Mouse (Mus musculus): ENCODE data around the gene Kctd12. TPM values are rescaled to one million over a fixed set of nuclear protein-coding genes. Genes with fewer than 3 reads are reported as not detected.

Kctd12 gene
- polyA plus RNA-seq, 1 experiment from 2014 or later = 6.7 TPM

DNA sequence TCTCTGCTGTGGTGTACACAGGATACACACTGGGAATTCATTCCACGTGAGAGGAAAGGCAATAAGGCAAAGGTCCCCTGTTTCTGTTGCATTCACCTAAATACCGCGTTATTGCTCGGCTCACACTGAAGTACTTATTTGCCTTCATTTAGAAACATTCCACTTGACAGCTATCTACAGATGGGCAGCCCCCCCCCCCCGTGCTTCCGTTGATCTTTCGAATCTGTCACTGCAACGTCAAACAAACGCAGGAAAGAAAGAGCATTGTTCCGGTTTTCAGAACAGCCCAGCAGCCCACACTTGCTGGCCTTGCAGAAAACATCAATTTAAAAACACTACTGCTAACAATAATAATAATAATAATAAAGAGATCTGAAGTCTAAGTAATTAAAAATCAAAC lies 2.6 kb downstream of the Kctd12 start:
- peak overlapping the region; percentile 30 for H3K4me2 ChIP-seq (ENCODE audit: low read depth, low read length)
- H3K27ac ChIP-seq (ENCODE audit: low read length) = no peak overlapping the region
- H3K4me3 ChIP-seq (ENCODE audit: low read length) = peak overlapping the region; percentile 16
- H3K27me3 ChIP-seq (ENCODE audit: control insufficient read depth, insufficient read depth, low read depth, low read length) = 0 out of 2 replicates have a peak, but pooled peaks cover 2% of the 10 kb centered on the region
- H3K9ac ChIP-seq (ENCODE audit: low read length) = no peak overlapping the region
- H3K4me1 ChIP-seq (replicated peaks; ENCODE audit: control insufficient read depth, insufficient read depth, low read length) = peaks cover 10% of the 10 kb centered on the region; the same call in 1 of the 2 replicates
- H3K9me3 ChIP-seq (ENCODE audit: control insufficient read depth, low read length) = no peaks in the 10 kb centered on the region
- no peak for ATAC-seq (ENCODE audit: low read depth)
- H3K36me3 ChIP-seq (ENCODE audit: control insufficient read depth, insufficient read depth, low read length) = no peaks in the 10 kb centered on the region
- 9% methylated on average over 10 of the region's 10 CpGs for WGBS

DNA sequence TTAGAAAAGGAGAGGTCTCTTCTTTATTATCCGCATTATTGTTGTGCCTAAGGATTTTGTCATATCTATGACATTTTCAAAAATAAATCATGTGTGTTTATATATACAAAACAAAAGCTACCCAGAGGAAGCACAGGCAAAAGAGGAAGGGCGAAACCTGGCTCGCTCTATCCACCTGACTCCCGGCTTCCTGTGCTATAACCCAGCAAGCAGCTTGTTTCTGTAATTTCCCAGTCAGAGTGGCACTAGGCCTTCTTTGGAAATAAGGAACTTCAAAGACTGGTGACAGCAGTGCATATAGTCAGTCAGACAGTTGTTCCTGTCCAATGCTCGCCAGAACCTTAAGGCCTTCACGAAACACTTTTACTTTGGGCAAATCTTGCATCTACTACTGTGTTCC lies 6.6 kb downstream of the Kctd12 start:
- Histone ChIP-seq H3K36me3 (ENCODE audit: control insufficient read depth, insufficient read depth, low read length) (no peaks in the 10 kb centered on the region), H3K27me3 (ENCODE audit: control insufficient read depth, insufficient read depth, low read depth, low read length) (no peaks in the 10 kb centered on the region), H3K9me3 (ENCODE audit: control insufficient read depth, low read length) (no peaks in the 10 kb centered on the region), H3K4me2 (ENCODE audit: low read depth, low read length) (no peak overlapping the region), H3K9ac (ENCODE audit: low read length) (no peak overlapping the region), H3K4me1 (replicated peaks; ENCODE audit: control insufficient read depth, insufficient read depth, low read length) (no peaks in the 10 kb centered on the region; the same call in 1 of the 2 replicates), H3K27ac (ENCODE audit: low read length) (no peak overlapping the region), H3K4me3 (ENCODE audit: low read length) (no peak overlapping the region)
- ATAC-seq (ENCODE audit: low read depth) = peak; percentile 60; the same call in 1 of the 2 replicates
- WGBS = 79% methylated on average over 6 of the region's 6 CpGs

DNA sequence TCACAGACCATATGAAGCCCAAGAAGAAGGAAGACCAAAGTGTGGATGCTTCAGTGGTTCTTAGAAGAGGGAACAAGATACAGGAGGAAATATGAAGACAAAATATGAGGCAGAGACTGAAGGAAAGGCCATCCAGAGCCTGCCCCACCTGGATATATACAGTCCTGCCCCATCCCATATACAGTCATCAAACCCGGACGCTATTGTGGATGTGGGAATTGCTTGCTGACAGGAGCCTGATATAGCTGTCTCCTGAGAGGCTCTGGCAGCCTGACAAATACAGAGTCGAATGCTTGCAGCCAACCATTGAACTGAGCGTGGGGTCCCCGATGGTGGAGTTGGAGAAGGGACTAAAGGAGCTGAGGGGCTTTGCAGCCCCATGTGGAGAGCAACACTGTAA lies 13.6 kb downstream of the Kctd12 start:
- no peak for ATAC-seq (ENCODE audit: low read depth)
- H3K4me1 ChIP-seq (replicated peaks; ENCODE audit: control insufficient read depth, insufficient read depth, low read length) = no peaks in the 10 kb centered on the region
- no peaks in the 10 kb centered on the region for H3K36me3 ChIP-seq (ENCODE audit: control insufficient read depth, insufficient read depth, low read length)
- H3K27me3 ChIP-seq (ENCODE audit: control insufficient read depth, insufficient read depth, low read depth, low read length) = no peaks in the 10 kb centered on the region
- H3K27ac ChIP-seq (ENCODE audit: low read length) = no peak overlapping the region
- 66% methylated on average over 5 of the region's 5 CpGs for WGBS
- H3K4me2 ChIP-seq (ENCODE audit: low read depth, low read length) = no peak overlapping the region
- H3K4me3 ChIP-seq (ENCODE audit: low read length) = no peak overlapping the region
- no peaks in the 10 kb centered on the region for H3K9me3 ChIP-seq (ENCODE audit: control insufficient read depth, low read length)
- no peak overlapping the region for H3K9ac ChIP-seq (ENCODE audit: low read length)

DNA sequence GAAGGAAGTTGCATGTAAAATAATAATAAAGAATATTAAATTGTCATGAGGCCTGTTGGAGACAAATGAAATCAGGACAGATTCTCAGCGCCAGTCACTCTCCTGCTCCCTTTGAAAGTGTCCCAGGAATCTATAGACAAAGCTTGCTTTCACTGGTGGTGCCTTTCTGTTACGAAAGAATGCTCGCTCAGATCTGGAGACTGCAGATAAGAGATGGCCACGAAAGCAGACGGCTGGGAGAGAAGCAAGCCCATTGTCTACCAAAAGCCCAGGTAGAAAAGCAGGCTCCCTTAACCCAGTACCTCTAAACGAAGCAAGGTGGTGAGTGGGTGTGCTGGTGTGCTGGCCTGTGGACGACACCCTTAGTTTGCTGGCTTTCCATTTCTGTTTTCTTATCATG lies 16.2 kb downstream of the Kctd12 start:
- Histone ChIP-seq H3K9me3 (ENCODE audit: control insufficient read depth, low read length) (no peaks in the 10 kb centered on the region), H3K4me2 (ENCODE audit: low read depth, low read length) (no peak overlapping the region), H3K4me1 (replicated peaks; ENCODE audit: control insufficient read depth, insufficient read depth, low read length) (no peaks in the 10 kb centered on the region), H3K27me3 (ENCODE audit: control insufficient read depth, insufficient read depth, low read depth, low read length) (no peaks in the 10 kb centered on the region), H3K4me3 (ENCODE audit: low read length) (no peak overlapping the region), H3K27ac (ENCODE audit: low read length) (no peak overlapping the region), H3K9ac (ENCODE audit: low read length) (no peak overlapping the region), H3K36me3 (ENCODE audit: control insufficient read depth, insufficient read depth, low read length) (no peaks in the 10 kb centered on the region)
- 39% methylated on average over 7 of the region's 7 CpGs for WGBS
- no peak for ATAC-seq (ENCODE audit: low read depth)

DNA sequence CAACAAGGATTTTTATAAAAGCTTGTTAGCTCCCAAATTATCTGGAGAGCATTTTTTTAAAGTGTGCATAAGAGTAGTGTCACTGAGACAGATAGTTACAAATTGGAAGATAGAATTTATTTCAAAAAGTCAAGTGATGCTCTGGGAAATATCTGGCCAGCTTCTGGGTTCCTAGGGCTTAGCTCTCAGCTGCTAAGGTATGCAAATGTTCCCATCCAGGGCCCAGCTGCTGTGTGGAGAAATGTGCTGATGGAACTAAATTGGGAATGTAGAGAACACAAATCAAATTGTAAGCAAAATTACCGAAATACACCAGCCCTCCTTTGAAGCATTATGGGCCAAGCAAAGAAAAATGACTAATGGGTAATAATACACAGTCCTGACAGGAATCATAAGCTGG lies 16.6 kb downstream of the Kctd12 start:
- no peak for ATAC-seq (ENCODE audit: low read depth)
- no peak overlapping the region for H3K9ac ChIP-seq (ENCODE audit: low read length)
- H3K27ac ChIP-seq (ENCODE audit: low read length) = no peak overlapping the region
- H3K4me3 ChIP-seq (ENCODE audit: low read length) = no peak overlapping the region
- no peaks in the 10 kb centered on the region for H3K4me1 ChIP-seq (replicated peaks; ENCODE audit: control insufficient read depth, insufficient read depth, low read length)
- H3K4me2 ChIP-seq (ENCODE audit: low read depth, low read length) = no peak overlapping the region
- no peaks in the 10 kb centered on the region for H3K27me3 ChIP-seq (ENCODE audit: control insufficient read depth, insufficient read depth, low read depth, low read length)
- H3K9me3 ChIP-seq (ENCODE audit: control insufficient read depth, low read length) = no peaks in the 10 kb centered on the region
- WGBS = 54% methylated on average over 1 of the region's 1 CpGs
- no peaks in the 10 kb centered on the region for H3K36me3 ChIP-seq (ENCODE audit: control insufficient read depth, insufficient read depth, low read length)

DNA sequence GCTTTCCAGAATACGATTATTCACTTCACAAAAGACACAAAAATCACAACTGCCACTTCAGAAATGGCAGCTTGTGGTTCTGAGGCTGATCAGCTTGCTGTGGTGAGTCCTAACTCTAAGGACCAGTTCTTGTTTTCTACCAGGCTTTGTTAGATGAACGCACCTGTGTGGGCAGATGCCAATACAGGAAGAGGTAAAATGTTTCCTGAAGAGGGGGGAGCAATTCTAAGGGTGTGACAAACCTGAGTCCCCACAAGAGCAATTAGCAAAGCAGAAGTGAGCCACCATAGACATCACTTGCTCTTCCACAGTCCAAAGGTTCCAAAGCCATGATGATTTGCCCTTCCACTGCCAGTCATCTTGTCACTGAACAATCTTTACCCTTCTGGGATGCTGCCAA lies 20.4 kb downstream of the Kctd12 start:
- 73% methylated on average over 2 of the region's 2 CpGs for WGBS
- H3K4me2 ChIP-seq (ENCODE audit: low read depth, low read length) = no peak overlapping the region
- no peaks in the 10 kb centered on the region for H3K27me3 ChIP-seq (ENCODE audit: control insufficient read depth, insufficient read depth, low read depth, low read length)
- ATAC-seq (ENCODE audit: low read depth) = no peak
- H3K9me3 ChIP-seq (ENCODE audit: control insufficient read depth, low read length) = no peaks in the 10 kb centered on the region
- H3K4me1 ChIP-seq (replicated peaks; ENCODE audit: control insufficient read depth, insufficient read depth, low read length) = no peaks in the 10 kb centered on the region
- no peaks in the 10 kb centered on the region for H3K36me3 ChIP-seq (ENCODE audit: control insufficient read depth, insufficient read depth, low read length)
- H3K27ac ChIP-seq (ENCODE audit: low read length) = no peak overlapping the region
- no peak overlapping the region for H3K9ac ChIP-seq (ENCODE audit: low read length)
- no peak overlapping the region for H3K4me3 ChIP-seq (ENCODE audit: low read length)

DNA sequence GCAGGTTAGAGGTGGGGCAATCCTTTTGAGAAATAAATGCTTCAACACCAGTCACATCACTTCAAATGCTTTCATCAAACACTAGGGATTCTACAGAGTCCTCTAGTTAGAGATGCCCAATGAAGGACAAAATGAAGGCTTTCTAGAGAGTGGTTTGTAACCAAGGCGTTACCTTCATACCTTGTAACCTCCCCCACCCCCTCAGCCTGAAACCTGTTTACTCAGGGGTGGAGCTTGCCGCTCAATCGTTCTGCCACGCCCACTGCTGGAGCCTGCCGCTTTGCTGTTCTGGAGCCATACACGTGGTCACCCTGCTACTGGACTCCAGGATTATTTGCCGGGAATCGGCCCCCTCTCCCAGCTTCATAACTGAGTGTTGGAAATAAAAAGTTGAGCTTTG lies 28.9 kb downstream of the Kctd12 start:
- Histone ChIP-seq H3K36me3 (ENCODE audit: control insufficient read depth, insufficient read depth, low read length) (no peaks in the 10 kb centered on the region), H3K9me3 (ENCODE audit: control insufficient read depth, low read length) (no peaks in the 10 kb centered on the region), H3K4me3 (ENCODE audit: low read length) (no peak overlapping the region), H3K27ac (ENCODE audit: low read length) (no peak overlapping the region), H3K4me2 (ENCODE audit: low read depth, low read length) (no peak overlapping the region), H3K9ac (ENCODE audit: low read length) (no peak overlapping the region), H3K27me3 (ENCODE audit: control insufficient read depth, insufficient read depth, low read depth, low read length) (no peaks in the 10 kb centered on the region), H3K4me1 (replicated peaks; ENCODE audit: control insufficient read depth, insufficient read depth, low read length) (no peaks in the 10 kb centered on the region)
- 29% methylated on average over 8 of the region's 8 CpGs for WGBS
- ATAC-seq (ENCODE audit: low read depth) = no peak

DNA sequence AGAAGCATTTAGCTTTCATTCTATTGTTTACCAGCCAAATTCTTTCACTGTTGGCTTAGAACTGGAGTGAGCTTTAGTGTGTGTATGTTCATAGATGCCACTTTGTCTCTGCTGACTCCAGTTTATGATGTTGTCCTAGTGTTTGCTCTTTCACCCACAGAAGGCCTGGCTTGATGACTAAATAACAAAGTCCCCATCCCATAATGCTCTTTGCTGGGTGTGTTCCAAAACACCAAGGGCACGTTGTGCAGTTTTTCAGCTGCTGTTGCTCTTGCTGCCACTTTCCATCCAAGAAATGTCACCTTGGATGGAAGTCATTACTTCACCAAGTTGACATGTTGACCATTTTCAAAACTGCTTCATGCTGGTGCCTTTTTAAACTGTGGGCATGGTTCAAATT lies 30.5 kb downstream of the Kctd12 start:
- no peaks in the 10 kb centered on the region for H3K4me1 ChIP-seq (replicated peaks; ENCODE audit: control insufficient read depth, insufficient read depth, low read length)
- H3K9ac ChIP-seq (ENCODE audit: low read length) = no peak overlapping the region
- no peak overlapping the region for H3K27ac ChIP-seq (ENCODE audit: low read length)
- WGBS = 36% methylated on average over 1 of the region's 1 CpGs
- H3K4me2 ChIP-seq (ENCODE audit: low read depth, low read length) = no peak overlapping the region
- ATAC-seq (ENCODE audit: low read depth) = no peak
- no peak overlapping the region for H3K4me3 ChIP-seq (ENCODE audit: low read length)
- no peaks in the 10 kb centered on the region for H3K27me3 ChIP-seq (ENCODE audit: control insufficient read depth, insufficient read depth, low read depth, low read length)
- H3K9me3 ChIP-seq (ENCODE audit: control insufficient read depth, low read length) = no peaks in the 10 kb centered on the region
- H3K36me3 ChIP-seq (ENCODE audit: control insufficient read depth, insufficient read depth, low read length) = no peaks in the 10 kb centered on the region

DNA sequence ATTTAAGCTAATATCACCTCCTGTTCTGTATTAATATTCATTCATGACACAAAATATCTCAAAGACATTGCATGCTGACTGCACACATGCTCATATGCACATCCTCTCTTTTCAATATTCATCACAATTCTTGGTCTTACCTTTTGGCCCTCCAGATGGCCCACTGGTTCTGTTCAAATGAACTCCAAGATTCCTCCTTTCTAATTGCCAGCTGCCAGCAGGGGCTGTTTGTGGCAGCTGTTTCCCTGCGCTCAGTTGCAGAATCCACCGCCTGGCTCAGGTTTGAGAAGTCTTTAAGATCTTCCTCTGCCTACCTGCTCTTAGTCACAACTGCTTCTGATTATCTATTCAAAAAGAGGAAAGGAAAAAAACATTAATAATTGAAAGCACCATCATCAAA lies 34.6 kb downstream of the Kctd12 start:
- no peak overlapping the region for H3K27ac ChIP-seq (ENCODE audit: low read length)
- H3K27me3 ChIP-seq (ENCODE audit: control insufficient read depth, insufficient read depth, low read depth, low read length) = no peaks in the 10 kb centered on the region
- no peak overlapping the region for H3K9ac ChIP-seq (ENCODE audit: low read length)
- H3K9me3 ChIP-seq (ENCODE audit: control insufficient read depth, low read length) = no peaks in the 10 kb centered on the region
- H3K4me1 ChIP-seq (replicated peaks; ENCODE audit: control insufficient read depth, insufficient read depth, low read length) = no peaks in the 10 kb centered on the region
- 84% methylated on average over 2 of the region's 2 CpGs for WGBS
- H3K4me3 ChIP-seq (ENCODE audit: low read length) = no peak overlapping the region
- H3K36me3 ChIP-seq (ENCODE audit: control insufficient read depth, insufficient read depth, low read length) = no peaks in the 10 kb centered on the region
- H3K4me2 ChIP-seq (ENCODE audit: low read depth, low read length) = no peak overlapping the region
- ATAC-seq (ENCODE audit: low read depth) = no peak

DNA sequence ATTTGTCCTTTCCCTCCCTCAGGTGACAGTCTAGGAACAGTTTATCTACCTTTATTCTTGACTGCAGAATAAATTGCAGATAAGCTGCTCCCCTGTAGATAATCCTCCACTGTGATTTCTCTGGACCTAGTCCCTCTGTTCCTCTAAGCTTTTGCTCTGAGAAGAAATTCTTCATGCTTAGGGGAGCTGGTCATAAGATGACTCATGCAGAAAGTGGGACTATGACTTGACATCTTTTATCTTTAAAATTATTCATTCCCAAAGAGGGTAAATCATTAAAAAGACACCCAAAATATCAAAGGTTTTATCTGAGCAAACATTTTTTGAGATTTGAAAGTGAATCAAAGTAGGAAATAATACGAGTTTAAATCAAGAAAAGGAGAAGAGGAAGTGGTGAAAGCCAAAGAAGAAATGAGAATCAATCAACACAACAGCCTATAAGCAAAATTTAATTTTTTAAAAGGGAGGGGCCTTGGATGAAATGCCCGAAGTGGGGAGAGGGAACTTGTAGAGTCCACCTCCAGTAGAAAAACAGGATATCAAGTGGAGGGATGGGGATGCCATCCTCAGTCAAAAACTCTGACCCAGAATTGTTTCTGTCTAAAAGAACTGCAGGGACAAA lies 40.1 kb downstream of the Kctd12 start:
- Histone ChIP-seq H3K27ac (ENCODE audit: low read length) (no peak overlapping the region), H3K4me2 (ENCODE audit: low read depth, low read length) (no peak overlapping the region), H3K36me3 (ENCODE audit: control insufficient read depth, insufficient read depth, low read length) (no peaks in the 10 kb centered on the region), H3K9ac (ENCODE audit: low read length) (no peak overlapping the region), H3K4me1 (replicated peaks; ENCODE audit: control insufficient read depth, insufficient read depth, low read length) (no peaks in the 10 kb centered on the region), H3K9me3 (ENCODE audit: control insufficient read depth, low read length) (no peaks in the 10 kb centered on the region), H3K27me3 (ENCODE audit: control insufficient read depth, insufficient read depth, low read depth, low read length) (no peaks in the 10 kb centered on the region), H3K4me3 (ENCODE audit: low read length) (no peak overlapping the region)
- ATAC-seq (ENCODE audit: low read depth) = no peak
- WGBS = 57% methylated on average over 2 of the region's 2 CpGs
